Mouse (Mus musculus) heart, postnatal 0 days (tissue): ENCODE measurements around the gene Ccdc194.
"Not testable (repeated sequence)": the region's sequence is repeated elsewhere in the genome, so short reads cannot be mapped to it uniquely, and the experiment has no call there.

Experiments
- CTCF ChIP-seq: IDR thresholded peaks from 2 replicates; pipeline ENCODE4 v1.5.1; 2016; ENCODE audit warnings: antibody characterized with exemption, control low read depth, low read depth
- EP300 ChIP-seq: IDR thresholded peaks from 2 replicates; pipeline ENCODE4 v1.6.1; 2016; ENCODE audit warnings: antibody characterized with exemption, low read depth

DNA sequence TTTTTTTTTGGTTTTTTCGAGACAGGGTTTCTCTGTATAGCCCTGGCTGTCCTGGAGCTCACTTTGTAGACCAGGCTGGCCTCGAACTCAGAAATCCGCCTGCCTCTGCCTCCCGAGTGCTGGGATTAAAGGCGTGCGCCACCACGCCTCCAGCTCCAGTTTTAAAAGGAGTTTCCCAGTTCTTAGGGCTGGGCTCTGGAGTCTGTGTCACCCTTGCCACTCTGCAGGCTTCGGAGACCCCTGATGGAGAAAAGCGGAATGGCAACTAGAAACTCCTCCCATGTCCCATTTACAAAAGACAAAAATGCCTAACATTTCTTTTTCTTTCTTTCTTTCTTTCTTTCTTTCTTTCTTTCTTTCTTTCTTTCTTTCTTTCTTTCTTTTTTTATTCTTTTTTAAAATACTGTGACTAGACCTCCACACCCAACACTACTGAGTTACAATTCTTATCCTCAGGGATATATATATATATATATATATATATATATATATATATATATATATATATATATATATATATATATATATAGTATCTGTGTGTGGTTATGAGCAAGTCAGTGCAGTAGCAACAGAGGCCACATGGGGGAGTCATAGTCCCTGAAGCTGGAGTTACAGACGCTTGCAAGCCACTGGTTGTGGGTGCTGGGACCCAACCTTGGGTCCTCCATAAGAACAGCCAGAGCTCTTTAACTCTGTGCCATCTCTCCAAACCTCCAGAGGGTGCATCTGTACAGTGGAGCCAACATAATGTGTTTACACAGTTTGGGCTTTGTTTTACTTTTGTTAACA lies 6.3 kb downstream of the Ccdc194 start:
- peak; percentile 68 for TF ChIP-seq CTCF
- not testable (repeated sequence) for TF ChIP-seq EP300
